Mouse (Mus musculus): ENCODE measurements at regions not wholly inside any gene's neighbourhood (a gene's known extent, or its start where the extent isn't known, plus 50 kb on each side); places are given as distances from the start of the nearest gene placed in this dataset.
"Not testable (repeated sequence)": the region's sequence is repeated elsewhere in the genome, so short reads cannot be mapped to it uniquely, and the experiment has no call there.

GRCm38 (mm10) chr16:31508981-31509380, 86.9 kb downstream of the Bdh1 start:
- DNase-seq (ENCODE audit: low read depth) = no peak

DNA sequence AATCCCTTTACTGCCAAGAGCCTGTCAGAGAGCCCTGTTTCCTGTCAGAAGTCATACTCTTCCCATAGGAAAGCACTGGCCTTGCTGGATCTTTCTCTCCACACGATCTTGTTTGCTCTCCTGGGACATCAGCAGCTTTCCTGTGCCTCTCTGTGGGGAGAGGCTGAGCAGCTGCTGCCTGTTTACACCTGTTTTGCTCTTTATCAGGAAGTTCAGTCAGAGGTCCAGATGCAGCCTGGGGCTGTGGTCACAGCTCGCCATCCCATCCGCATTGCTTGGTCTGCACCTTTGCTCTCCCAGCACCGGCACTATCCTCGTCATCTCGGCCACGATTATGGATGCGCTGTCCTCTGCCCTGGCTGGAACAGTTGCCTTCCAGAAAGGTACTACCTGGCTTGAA, 88.0 kb downstream of the Bdh1 start:
- DNase-seq (ENCODE audit: low read depth) = no peak

DNA sequence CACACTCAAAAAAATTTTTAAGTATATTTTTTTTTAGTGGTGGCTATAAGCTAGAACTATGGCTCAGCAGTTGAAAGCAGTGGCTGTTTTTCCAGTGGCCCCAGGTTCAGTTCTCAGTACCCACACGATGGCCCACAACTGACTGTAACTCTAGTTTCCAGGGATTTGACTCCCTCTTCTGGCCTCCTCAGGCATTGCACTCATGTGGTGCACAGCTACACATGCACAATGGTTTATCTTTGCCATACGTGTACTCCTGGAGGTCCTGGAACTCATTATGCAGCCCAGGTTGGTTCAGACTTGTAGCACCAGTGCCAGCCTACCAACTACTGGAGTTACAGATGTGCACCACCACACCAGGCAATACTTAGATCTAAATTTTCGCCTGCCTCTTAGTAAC, 96.7 kb downstream of the Bdh1 start:
- DNase-seq (ENCODE audit: low read depth) = no peak

DNA sequence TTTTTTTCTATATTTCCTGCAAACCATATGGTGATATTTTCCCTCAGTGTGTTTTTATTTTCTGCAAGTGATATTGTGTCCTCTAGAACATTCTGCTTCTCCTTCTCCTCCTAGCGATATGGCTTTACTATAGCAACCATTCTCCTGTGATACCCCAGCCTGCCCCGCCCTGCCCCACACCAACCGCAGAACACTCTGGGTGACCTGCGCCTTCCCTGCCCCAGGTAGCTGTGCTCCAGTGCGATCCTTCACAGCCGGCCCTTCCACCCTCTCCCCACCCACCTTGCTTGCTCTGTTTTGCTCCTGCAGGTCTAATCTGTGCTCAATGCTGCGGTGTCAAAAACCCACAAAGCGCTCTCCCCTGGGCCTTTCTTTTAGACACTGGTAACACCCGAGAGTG, 98.0 kb downstream of the Bdh1 start:
- no peak for DNase-seq (ENCODE audit: low read depth)

DNA sequence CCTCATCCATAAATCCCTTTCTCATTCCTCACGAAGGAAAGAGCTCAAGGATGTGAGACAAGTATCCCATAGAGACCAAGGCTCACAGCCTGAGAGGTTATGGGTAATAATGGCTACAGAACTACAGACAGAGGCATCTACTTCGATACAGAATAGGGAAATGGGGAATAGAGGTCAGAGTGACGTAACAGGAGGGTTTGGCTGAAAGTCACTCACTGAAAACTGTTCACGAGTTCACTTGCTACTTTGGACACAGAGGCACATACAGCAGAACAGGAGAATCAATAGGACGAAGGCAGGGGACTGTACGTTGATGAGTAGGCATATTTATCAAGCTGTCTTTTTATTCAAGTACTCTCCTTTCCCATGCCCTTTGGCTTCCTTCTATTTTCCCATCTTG, 99.7 kb downstream of the Bdh1 start:
- DNase-seq (ENCODE audit: low read depth) = no peak

DNA sequence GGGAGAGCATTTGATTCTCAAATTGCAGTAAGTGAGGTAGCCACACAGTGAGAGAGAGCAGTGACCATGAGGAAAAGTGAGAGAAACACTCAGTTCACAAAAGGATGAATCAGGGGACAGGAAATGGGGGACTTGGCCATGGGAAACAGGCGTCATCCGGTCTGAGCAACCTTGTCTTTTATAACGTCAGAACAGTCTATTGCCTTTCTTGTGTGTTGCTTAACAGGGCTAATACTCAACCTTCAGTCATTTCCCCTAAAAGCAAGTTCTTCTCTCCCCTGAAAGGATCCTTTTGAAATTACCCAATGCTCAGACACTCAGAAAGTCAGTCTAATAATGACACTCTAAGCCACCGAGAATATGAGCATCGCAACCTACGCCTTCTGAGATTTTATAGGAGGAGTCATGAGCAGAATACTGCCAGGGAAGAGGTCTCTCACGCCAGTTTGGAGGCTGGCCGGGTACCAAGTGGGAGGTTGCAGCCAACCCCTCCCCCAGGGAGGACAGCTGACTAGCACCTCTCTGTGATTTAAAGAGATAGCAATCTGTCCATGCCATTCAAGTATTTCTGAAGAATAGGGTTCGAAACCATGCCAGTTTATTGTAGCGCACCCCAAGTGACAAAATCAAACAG, 104.7 kb downstream of the Bdh1 start:
- DNase-seq (ENCODE audit: low read depth) = no peak

DNA sequence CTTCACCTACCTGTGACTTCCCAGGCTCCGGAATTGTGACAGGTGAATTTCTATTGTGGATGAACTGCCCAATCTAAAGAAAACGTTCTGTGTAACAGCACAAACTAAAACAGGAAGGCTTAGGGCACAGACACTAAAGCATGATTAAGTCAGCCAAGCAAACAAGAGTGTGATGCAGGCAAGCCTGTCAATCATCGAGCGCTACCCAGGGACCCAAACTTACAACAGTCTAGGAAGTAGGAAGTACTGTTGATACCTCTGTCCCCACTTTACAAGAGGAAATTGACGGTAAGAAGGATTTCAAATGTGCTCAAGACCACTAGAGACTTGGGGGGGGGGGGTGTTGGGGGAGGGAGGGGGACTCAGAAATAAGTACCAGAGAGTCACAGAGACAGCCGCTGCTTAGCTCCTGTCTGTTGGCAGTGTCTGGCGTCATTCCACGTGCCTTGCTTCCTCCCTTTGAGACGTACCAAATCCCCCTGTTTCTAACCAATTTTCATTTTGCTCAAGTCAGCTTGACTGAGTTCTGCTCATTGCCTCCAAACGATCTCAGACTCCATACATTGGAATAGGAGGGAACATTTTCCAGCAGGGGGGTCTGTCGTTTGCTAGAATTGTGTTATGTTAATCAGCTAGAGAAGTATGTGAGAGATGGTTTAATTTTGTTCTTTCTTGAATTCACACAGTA, 106.7 kb downstream of the Bdh1 start:
- no peak for DNase-seq (ENCODE audit: low read depth)

GRCm38 (mm10) chr16:31529284-31529958, 107.3 kb downstream of the Bdh1 start:
- DNase-seq (ENCODE audit: low read depth) = no peak

GRCm38 (mm10) chr16:31530090-31530489, 108.0 kb downstream of the Bdh1 start:
- no peak for DNase-seq (ENCODE audit: low read depth)

DNA sequence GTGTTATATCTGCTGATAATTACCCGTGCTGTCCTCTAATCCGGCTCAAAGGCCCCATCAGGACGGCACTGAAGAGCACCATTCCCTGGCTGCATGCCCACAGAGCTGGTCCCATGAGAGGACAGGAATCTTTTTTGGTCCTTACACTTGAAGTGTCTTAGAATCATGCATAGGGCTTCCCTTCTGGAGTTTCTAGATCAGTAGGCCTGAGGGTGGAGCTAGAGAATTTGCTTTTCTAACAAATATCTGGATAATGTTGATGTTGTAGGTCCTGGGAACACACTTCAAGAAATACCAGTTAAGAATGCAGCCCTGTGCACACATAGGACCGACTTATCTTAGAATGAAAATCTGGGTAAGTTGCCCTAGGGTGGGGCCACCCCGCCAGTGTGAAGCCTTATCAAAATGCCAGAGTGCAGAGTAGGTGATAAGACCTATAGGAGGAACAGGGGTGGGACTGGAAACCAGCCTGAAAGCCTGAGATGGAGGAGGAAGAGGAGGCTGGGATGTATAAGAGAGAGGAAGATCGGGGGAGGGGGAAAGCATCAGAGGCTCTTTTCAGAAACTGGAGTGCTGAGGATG, 111.2 kb downstream of the Bdh1 start:
- no peak for DNase-seq (ENCODE audit: low read depth)

DNA sequence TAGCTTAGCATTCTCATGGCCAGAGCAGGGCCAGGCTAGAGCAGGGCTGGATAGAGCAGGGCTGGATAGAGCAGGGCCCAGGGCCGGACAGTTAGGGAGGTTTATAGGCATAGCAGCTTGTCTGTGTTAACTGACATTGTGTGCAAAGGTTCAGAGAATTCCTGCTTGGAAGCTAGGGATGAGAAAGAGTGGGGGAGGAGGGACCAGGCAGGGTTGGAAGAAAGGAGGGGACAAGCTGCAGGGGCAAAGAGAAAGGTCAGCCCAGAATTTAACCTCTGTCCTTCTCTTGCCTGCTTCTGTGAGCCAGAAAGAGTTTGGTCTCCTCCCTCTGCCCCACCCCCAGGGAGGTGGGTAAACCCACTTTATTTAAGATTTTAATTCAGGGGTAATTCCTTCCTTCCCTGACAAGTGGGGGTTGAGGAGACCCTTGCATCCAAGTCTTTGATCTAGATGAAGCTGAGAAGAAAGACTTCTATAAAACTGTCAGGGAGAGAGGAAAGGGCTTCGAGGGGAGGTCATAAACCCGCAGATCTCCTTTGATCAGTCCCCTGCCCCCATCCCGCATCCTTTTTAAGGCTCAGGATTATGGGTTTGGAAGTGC, 112.9 kb downstream of the Bdh1 start:
- DNase-seq (ENCODE audit: low read depth) = no peak

DNA sequence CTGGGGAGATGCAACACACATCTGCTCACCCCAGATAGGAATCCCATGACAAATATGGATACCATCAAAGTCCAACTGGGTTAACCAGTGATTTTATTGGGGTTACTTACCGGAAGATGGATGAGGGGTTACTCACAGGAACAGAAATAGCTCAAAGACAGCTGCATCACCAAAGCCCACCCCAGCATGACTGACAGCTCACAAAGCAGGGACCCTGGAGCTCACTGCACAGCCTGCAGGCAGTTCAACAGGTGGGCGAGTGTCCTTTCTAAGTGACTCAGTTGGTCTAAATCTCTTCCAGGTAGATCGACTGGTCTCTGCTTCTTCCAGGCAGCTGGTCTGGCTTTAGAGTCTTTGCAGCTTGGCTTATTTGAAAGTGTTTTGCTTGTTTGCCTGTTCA, 114.2 kb downstream of the Bdh1 start:
- no peak for DNase-seq (ENCODE audit: low read depth)

DNA sequence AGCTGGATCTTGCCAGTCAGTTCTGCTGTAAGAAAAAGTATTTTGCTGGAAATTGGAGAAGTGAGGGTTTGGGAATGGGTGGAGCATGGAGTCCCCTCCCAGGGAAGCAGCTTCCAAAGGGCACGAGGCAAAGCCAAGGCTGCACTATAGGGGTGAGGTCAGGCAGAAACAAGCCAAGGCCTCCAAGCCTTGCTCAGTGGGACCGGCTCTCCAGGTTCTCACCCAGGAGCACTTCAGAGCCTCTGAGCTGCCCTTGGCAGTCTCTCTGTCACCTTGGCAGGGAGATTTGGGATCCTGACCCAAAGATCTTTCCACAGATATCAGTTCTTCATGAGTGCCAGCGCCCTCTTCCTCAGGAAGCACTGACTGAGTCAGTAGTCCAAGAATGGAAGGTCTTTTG, 116.5 kb downstream of the Bdh1 start:
- DNase-seq (ENCODE audit: low read depth) = no peak

DNA sequence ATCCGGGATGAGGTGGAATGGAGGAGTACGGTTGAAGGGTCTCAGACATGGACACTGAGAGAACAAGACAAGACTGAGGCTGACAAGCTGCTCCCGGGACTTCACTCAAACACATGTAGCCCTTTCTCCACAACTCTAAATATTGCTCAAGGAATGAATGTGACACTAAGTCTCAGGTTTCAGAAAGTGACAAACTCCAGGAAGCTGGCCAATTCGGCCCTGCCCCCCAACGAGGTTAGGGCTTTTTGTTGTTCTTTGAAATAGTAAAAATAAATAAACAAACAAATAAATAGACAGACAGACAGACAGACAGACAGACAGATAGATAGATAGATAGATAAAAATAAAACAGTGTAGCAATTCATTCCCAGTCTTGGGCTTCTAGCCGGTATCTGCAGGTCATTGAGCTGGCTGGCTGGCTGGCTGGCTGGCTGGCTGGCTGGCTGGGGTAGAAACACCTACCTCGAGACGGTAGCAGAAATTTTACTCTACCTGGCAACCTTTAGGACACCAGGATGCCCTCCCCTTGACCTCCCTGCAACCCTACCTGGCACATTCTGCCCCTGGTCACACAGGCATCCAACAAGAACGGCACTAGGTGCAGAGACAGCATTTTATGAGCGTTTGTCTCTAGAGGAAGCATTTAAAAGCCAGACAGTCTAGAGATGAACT, 119.6 kb upstream of the Dlg1 start:
- DNase-seq (ENCODE audit: low read depth) = no peak

DNA sequence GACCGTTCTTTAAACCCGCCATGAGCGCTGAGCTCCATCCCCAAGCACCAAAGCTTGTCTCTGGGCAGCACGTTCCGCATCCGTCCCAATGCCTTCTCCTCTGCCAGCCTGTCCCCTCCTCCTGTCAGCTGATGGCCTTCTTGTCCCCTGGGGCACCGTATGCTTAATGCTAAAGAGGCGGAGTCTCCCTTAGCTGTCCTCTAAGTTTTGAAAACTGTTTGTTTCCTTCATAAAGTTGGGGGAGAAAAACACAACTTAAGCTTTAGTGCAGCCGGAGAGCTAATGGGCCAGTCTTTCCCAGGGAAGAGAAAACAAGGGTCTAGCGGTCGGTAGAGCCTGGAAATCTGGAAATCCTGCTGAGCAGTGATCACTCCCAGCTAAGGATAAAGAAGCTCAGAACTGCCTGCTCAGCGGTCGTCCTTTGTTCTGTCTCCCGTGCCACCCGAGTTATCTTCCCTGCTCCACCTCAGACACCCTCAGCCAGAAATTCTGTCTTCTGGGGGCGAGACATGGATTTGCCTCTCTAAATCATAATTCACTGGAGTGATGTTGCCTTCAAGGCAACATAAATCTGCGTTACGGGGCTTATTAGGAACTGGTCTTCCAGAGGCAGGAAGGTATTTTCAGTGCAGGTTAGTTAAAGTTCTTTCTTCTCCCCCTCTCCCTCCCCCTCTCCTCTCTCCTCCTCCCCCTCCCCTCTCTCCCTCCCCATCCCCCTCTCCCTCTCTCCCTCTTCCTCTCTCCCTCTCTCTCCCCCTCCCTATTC, 117.0 kb upstream of the Dlg1 start:
- no peak for DNase-seq (ENCODE audit: low read depth)

DNA sequence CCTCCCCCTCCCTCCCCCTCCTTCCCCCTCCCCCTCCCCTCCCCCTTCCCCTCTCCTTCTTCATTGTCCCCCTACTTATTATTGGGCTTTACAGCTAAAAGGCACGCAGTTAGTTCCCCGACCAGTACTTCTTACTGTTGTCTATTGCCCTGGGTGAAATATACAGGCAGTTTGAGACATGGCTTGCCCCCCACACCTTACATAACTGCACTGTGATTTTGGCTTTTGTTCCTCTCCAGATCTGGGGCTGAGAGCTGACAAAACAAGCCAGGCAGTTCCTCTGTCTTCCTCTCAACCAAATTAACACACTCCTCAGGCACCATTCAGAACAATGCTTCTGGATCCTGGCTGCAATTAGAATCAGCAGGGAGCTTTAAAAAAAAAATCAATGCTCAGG, 116.4 kb upstream of the Dlg1 start:
- no peak for DNase-seq (ENCODE audit: low read depth)

GRCm38 (mm10) chr16:31547391-31547790, 115.9 kb upstream of the Dlg1 start:
- DNase-seq (ENCODE audit: low read depth) = no peak

DNA sequence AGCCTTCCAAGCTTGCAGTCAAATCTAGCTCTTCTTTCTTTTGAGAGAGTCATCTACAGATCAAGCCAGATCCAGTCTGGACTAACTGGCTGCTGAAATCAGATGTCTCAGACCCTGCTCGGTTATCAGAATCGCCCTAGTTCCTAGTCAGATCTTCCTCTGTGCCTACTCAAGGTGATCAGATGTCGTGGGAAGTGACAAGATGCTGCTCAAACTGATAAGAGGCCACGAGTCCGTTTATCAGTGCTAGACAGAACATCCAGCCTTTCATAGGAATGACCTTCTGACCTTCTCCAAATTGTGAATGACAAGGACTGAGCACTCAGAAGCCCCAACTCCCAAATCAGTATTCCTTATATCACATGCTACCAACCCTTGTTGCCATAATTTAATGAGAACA, 113.3 kb upstream of the Dlg1 start:
- DNase-seq (ENCODE audit: low read depth) = no peak

- not testable (repeated sequence) for DNase-seq (ENCODE audit: low read depth)
These were observed 112.7 kb upstream of the Dlg1 start for GRCm38 (mm10) chr16:31550539-31550938.

DNA sequence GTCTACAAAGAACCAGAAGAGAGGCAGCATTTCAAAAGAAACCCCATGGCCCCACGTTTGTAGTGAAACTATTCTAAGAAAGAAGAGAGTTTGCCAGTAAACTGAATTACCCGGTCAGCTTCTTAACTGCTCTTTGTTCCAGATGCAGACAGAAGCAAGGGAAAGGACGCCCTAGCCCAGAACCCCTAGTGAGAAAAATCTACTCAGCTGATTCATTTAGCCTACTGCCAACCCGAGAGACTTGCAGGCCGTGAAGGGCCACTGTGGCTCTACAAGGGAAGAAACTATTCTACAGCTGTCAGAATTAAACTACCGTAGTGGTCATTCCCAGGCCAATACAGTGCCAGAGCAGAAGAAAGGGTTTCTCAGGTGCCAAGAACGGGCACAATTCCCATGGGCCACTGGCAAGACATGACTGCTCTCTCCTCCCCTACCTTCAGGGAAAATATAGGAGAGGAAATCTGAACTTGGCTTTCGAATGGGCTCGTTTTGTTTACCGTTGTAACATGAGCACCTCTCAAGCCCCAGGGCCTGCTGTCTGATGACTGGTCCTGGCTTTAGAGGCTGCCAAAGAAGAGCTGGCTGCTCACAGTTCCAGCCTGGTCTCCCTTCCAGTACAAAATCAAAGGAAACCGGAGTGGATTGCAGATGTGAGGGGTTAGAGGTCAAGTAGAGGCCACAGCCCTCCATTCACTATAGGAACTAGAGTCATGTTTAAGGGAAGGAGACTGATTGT, 111.7 kb upstream of the Dlg1 start:
- DNase-seq (ENCODE audit: low read depth) = no peak

Data from induced T-regulatory cell, adult 2 months (primary cell).